ENCODE assay signal across 8 mouse cellular contexts in genomic region chr10:96622761-96623632, GRCm38 (mm10). TPM values are rescaled to one million over a fixed set of nuclear protein-coding genes. Genes with fewer than 3 reads are reported as not detected.
DNase-seq lines count a peak whose midpoint lies in the region; ATAC-seq and TF ChIP-seq lines count a peak whose summit lies in the region.

No protein-coding gene starts in this region.

- ATAC-seq in forebrain, postnatal 0 days: no peak
- no peak for ATAC-seq in frontal cortex, adult (ENCODE audit: low TSS enrichment)

- no peaks in the 10 kb centered on the region for H3K9me3 ChIP-seq in forebrain, postnatal 0 days (ENCODE audit: low read length)

- peaks cover 97% of the 10 kb centered on the region for H3K79me2 ChIP-seq in myocyte (ENCODE audit: control insufficient read depth, insufficient read depth)

- DNase-seq in adrenal gland, postnatal 10 days: peak; percentile 74
- DNase-seq in adrenal gland, adult 18-20 months (ENCODE audit: low spot score in 2 of 2): no peak
- DNase-seq in left cerebral cortex, postnatal 4 days: peak; percentile 21
- DNase-seq in left cerebral cortex, postnatal 36 days (ENCODE audit: low spot score in 2 of 2): no peak
- DNase-seq in forebrain, postnatal 0 days: no peak
- DNase-seq in adrenal gland, postnatal 36 days: no peak

- intact Hi-C loops in left cerebral cortex, postnatal 4 days (cut with DNase I): loop anchor here (5.0 to 10.0 kb wide), 4 partner anchors 102 to 1072 kb away; partner anchors contain the start of gene Ccer1
- intact Hi-C loops in left cerebral cortex, postnatal 36 days (cut with DNase I): loop anchor here (10.0 kb wide), 1 partner anchor 312 kb away; no protein-coding TSS in a partner anchor

- WGBS in forebrain, postnatal 0 days: 57% methylated on average over 6 of the region's 6 CpGs

- peak overlapping the region; percentile 15 for H3K9ac ChIP-seq in forebrain, postnatal 0 days

- H3K4me1 ChIP-seq in forebrain, postnatal 0 days (ENCODE audit: insufficient read depth): peaks cover 41% of the 10 kb centered on the region

- TF ChIP-seq CTCF in forebrain, postnatal 0 days (IDR thresholded peaks at IDR 0.05; ENCODE audit: low read depth): no peak

- H3K27me3 ChIP-seq in forebrain, postnatal 0 days (ENCODE audit: insufficient read depth, low read length): no peaks in the 10 kb centered on the region
- H3K27me3 ChIP-seq in myocyte (ENCODE audit: control insufficient read depth, insufficient read depth, insufficient read length): no peaks in the 10 kb centered on the region

- H3K4me3 ChIP-seq in forebrain, postnatal 0 days (ENCODE audit: low read depth, low read length): peak overlapping the region; percentile 53
- peak overlapping the region; percentile 99 for H3K4me3 ChIP-seq in myocyte

- H3K4me2 ChIP-seq in forebrain, postnatal 0 days (ENCODE audit: low read depth): peak overlapping the region; percentile 78
- peak overlapping the region; percentile 90 for H3K4me2 ChIP-seq in myocyte (ENCODE audit: low read depth)

- no peaks in the 10 kb centered on the region; the same call in 1 of the 2 replicates for H3K36me3 ChIP-seq in forebrain, postnatal 0 days (ENCODE audit: insufficient read depth)
- H3K36me3 ChIP-seq in myocyte (ENCODE audit: control insufficient read depth, insufficient read depth): peaks cover 43% of the 10 kb centered on the region

- TF ChIP-seq POLR2A in myocyte (IDR thresholded peaks at IDR 0.05; ENCODE audit: insufficient read length, low read depth): peak; percentile 23

- H3K27ac ChIP-seq in forebrain, postnatal 0 days (ENCODE audit: low read depth, low read length): no peak overlapping the region

- no peak overlapping the region for H3ac ChIP-seq in myocyte (ENCODE audit: control insufficient read depth, insufficient read length)

TF ChIP-seq in myocyte, 11 proteins besides CTCF, POLR2A, EP300 and RAD21:
- TF ChIP-seq MYOG (IDR thresholded peaks at IDR 0.05; ENCODE audit: control insufficient read depth in 1 of 3, insufficient read depth in 1 of 3, insufficient read length in 2 of 3, low read depth in 2 of 3) (no peak), MYOD1 (IDR thresholded peaks at IDR 0.05; ENCODE audit: control insufficient read depth in 1 of 3, insufficient read length in 2 of 3, low read depth in 2 of 3) (no peak), E2F4 (IDR thresholded peaks at IDR 0.05; ENCODE audit: insufficient read depth) (no peak), POLR2AphosphoS2 (IDR thresholded peaks at IDR 0.05; ENCODE audit: insufficient read length, low read depth) (peak; percentile 19), SRF (IDR thresholded peaks at IDR 0.05; ENCODE audit: control insufficient read depth, insufficient read length, low read depth) (no peak), TCF3 (IDR thresholded peaks at IDR 0.05; ENCODE audit: insufficient read length, low read depth) (no peak), REST (IDR thresholded peaks at IDR 0.05; ENCODE audit: insufficient read depth, insufficient read length) (no peak), CEBPB (IDR thresholded peaks at IDR 0.05; ENCODE audit: insufficient read depth, poor library complexity, severe bottlenecking) (no peak), MAX (IDR thresholded peaks at IDR 0.05; ENCODE audit: low read depth) (no peak)

RNA-seq across cellular contexts. Expression of gene Btg1, which starts 6.2 kb away (rescaled TPM):
- 100 to 1,000 TPM; 107 to 168 TPM for total RNA-seq in adrenal gland, postnatal 10 days (2021)
- total RNA-seq in adrenal gland, adult 18-20 months (2021): 100 to 1,000 TPM; 141 to 182 TPM
- total RNA-seq in left cerebral cortex, postnatal 4 days (2021): 10 to 100 TPM; 46.8 to 48.7 TPM
- total RNA-seq in left cerebral cortex, postnatal 36 days (2021): 10 to 100 TPM; 34.8 to 41.6 TPM
- 22.2 and 28.1 TPM in 2 replicates for total RNA-seq in forebrain, postnatal 0 days (2014; rRNA removed)
- 23.5 and 28.7 TPM in 2 replicates for polyA plus RNA-seq in forebrain, postnatal 0 days (2015; fragmentation: Nextera tagmentation; extraction: Ambion mirVana)
- 49.9 TPM for polyA plus RNA-seq in myocyte (2012; fragmentation: generic; extraction: Trizol)
- 100 to 1,000 TPM; 131 to 248 TPM for total RNA-seq in adrenal gland, postnatal 36 days (2021)

Comparison
In these comparisons a context has a peak if more than half of its experiments do, and no peak if none do; other contexts are left out.
1. DNase-seq: peak in adrenal gland, postnatal 10 days (single experiment) and left cerebral cortex, postnatal 4 days (single experiment); none in adrenal gland, adult 18-20 months (0 of 2), left cerebral cortex, postnatal 36 days (0 of 2), forebrain, postnatal 0 days (single experiment) and adrenal gland, postnatal 36 days (0 of 2).